Mouse (Mus musculus) retina, postnatal 1 day (tissue): Measurements from ENCODE around the gene Apol6.

Experiments used
- DNase-seq: peaks from one replicate; pipeline ENCODE4 v3.0.0-alpha.2; 2012

Apol6 gene

DNA sequence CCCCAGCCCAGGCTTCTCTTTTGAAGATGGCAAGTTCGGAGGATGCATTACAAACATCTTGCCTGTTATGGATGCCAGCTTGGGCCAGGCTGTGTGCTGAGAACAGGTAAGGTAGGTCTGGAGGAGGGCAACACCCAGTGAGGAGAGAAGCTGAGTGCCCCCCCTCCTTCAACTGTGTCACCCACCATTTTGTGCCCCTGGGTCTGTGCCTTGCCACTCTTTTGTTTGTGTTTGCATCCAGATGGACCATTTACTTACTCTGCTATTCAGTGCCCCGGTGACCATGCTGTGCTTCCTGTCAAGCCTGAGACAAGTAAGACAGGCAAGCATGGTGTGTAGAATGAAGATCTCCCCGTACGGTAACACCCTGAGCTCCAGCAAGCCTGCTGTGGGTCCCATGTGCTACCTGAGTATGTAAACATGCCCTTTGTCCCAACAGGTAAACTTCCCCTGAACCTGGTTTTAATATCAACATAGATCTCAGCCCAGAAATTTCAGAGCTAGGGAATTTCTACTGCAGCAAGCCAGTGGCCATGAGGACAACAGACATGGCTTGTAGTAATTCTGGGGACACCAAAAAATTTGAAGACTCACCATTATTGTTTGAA is 28.1 kb downstream of the Apol6 start:
- DNase-seq, result no peak

DNA sequence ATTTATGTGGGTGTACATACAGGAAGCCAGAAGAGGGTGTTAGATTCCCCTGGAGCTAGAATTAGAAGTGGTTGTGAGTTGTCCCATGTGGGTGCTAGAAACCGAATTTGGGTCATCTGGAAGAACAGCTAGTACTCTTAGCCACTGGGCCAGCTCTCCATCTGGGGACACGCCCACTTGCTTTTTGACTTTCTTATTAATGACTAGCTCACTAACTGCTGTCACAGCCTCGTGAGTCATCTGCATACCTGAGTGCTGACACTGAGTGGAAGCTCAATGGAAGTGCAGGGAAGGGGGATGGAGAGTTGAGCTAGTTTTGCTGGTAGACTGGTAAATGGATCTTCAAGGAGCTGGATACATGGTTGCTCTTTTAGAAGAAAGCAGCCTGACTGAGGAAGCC is 32.0 kb downstream of the Apol6 start:
- no peak for DNase-seq

DNA sequence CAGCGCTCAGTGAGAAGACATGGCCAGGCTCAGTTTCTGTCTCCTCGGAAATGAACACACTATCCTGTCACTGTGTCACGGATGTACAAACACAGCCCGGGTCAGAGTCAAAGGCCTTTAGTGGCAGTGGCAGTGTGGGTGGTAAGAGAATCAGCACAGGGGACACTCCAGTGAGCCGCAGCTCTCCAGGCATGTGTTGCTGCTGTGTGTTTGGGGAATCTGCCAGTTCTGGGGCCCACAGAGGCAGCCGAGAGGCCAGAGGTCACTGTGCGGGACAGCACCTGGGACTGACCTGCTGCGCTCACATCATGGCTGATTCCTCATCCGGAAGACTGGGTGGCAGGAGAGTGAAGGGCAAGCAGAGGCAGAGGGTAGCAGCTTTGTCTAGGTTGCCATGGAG is 33.4 kb downstream of the Apol6 start:
- DNase-seq, result no peak

DNA sequence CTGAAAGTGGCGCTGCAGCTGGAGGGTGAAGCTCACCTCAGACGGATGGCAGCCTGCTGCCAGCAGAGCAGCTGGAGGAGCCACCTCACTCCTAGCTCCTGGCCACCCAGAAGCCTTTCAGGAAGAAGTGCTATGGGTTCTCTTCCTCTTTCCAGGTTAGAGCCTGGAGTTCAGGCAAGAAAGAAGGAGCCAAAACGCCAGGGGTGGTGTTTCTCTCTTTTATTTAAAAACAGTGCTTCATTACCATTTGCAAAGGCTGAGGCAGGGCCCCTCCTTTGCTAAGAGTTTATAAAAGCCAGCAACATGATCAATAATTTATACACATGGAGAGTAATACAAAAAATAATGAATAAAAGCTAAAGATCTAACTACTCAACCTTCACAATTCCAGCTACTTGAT is 34.3 kb downstream of the Apol6 start:
- DNase-seq, result no peak

DNA sequence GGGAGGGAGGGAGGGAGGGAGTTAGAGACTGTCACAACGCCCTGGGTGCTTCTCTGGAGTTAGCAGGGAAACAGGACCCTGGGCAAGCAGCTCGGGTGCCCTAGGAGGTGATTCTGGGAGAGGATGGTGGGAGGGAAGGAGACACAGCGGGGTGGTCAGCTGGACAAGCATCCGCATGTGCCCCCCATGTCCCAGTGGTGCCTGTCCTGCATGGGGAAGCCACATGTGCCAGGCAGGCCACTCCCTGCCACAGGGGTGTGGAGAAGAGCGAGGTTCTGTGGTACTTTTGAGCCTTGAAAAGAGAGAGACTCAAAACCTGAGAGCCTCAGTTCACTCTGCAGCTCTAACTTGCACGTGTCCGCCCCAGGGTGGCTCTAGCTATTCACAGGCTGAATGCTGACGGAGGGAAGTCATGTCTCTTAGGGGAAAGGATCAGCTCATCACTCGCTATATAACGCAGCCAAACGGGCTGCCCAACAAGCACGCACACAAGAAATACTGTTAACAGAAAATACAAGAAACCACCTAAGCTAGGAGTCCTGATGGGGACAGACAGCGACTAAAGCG is 34.8 kb downstream of the Apol6 start:
- DNase-seq, result no peak

DNA sequence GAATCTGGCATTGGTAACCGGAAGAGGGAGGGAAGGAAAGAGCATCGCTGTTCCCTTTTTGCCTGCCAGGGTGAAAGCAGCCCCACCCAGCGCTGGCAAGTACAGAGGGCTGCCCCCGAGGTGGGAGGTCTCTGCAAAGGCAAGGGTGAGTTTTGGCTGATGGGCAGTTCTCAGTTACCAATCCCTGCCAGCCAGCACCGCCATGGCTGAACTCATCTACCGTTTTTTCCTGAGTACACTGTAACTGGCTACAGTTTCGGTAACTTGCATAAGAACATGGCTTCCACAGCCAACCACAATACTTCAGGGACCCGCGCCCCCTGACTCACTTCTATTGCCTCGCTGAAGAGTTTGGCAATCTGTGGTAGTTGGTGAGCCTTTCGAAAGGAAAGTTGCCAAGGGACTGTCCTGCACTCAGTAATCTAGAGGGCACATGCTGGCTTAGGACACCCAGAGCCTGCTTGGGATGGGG is 35.4 kb downstream of the Apol6 start:
- no peak for DNase-seq

DNA sequence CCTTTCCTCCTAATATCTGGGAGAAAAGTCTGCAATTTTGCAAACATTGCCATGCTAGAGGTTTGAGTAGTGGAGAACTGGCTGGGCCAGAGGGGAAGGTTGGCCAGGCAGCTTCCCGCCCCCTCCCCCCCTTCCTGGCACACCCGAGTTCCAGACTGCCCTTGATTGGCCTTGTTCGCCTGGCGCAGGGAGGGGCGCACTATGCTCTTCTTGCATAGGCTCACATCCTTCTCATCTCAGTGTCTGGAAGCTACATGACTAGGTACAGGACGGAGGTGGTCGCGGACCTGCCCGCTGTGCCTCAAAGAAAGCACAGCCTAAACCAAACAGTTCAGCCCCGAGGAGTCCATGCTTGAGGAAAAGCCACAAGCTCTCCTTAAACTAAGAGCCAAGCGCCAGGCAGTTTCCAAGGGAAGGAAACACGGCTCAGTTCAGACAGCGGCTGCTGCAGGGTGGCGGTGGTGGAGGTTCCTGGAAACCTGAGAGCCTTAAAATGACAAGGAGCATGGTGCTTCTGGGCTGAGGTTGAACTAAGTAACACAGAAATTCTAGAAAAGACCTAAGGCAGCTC is 36.2 kb downstream of the Apol6 start:
- no peak for DNase-seq

DNA sequence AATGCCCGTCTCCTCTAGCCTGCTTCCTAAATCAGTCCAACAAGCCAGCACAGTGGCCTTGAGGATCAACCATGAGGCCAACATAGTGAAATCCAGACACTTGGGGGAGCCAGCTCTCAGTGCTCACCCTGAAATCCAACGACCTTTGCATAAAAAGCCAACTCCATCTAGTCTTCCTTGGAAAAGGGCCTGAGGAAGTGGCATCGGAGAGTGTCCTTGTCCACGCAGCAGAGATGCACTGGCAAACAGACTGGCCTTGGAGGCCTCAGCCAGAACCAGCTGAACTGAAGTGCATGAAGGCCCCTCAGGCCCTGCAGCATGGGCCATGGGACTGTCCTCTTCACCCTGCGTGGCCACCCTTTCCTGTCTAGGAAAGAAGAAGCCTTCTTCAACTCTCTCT is 36.9 kb downstream of the Apol6 start:
- DNase-seq, result no peak

DNA sequence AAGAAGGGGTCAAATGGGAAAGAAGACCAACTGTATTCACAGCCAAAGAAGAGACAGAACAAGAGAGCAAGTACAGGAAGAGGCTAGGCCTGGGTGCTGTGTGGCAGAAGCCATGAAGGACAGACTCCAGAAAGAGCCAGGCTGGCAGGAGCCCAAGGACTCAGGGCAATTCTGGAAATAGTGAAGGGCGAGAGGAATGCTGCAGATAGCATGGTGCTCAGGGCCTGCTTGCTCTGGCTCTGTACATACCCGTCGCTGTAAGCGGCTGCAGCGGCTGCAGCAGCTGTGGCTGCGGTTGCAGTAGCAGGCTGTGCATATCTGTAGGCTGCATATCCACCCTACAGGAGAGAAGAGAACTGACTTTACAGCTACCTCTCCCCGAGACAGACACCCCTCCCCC is 41.3 kb downstream of the Apol6 start:
- no peak for DNase-seq

DNA sequence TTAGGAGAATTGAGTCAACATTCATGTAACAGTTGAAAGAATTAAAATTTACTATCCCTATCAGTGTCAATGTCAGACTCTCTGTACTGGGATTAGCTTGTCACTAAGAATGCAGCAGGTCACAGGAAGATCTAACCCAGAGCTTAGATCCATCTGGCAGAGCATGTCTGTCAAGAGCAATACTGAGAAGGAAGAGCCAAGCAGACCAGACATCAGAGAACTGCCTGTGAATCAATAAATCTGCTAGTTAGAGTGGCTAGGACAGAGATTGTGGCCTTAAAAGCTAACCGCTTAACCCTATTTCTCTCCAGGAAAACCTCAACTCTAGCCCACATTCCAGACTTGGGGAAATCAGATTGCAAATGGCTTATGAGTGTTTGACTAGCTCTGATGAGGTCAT is 42.0 kb downstream of the Apol6 start:
- no peak for DNase-seq

DNA sequence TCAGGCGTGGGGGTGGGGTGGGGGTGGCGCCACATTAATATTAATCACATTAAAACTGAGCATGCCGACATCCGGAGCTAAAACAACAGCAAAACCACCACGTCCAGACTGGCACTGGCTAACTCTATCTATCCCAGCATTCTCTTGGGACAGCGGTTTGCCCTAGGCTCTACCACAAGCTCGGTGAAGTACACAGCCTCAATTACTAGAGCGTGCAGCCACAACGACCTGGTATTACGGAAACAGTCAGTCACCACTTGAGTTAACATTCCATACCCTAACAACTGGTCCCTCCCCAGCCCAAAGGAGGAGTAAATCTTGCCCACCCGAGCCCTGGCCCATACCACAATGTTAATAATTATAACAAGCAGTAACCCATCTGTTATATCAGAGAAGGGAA is 44.7 kb downstream of the Apol6 start:
- DNase-seq, result peak; percentile 25

DNA sequence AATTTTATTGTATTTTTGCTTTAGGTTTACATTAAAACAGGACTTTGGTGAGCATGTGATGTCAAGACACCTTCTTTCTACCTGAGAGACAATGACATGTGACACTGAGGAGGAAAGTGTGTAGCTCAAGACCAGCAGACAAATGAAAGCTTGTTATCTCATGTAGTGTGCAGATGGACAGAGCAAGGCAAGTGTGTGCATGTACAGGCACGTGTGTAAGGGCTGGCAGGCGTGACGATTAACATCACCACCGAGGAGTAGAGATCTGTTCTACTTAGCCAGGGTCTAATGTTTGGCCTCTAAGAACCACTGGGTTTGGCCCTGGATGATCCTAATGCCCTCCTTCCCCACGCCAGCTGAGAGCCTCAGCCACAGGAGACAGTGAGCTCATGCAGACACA is 46.0 kb downstream of the Apol6 start:
- no peak for DNase-seq

DNA sequence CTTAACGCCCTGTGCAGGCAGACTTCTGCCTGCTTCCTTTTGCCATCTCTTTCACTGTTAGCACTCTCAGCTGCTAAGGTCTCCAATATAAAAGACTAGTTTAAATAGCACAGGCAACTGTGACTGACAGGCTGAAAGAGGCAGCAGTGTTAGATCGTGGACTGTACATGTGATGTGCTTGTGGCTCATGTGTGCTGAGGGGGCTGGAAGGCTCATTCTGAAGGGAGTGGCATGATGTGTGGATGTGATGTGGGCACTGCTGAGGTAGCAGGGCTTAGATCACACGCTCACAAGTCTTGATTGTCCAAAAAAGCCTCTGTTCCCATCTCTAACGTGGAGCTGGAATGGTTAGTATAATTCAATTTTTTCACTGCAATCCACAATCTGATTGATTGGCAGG is 46.9 kb downstream of the Apol6 start:
- DNase-seq, result no peak

DNA sequence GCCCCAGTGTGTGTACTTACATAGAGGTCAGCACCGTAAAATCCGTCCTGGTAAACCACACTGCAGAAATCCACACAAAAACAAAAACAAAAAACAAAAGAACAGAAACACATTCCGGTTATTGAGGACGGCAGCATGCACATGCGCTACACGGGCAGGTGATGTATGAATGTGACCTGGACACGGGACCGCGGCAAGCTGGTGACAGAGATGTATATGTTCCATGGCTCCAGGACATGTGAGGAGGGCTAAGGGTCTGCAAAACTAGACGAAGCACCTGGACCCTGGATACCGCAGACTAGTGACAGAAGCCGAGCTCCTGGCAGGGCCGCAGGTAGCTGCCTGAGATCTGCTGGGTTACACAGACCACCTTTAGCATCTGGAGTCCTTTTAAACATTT is 49.9 kb downstream of the Apol6 start:
- no peak for DNase-seq

DNA sequence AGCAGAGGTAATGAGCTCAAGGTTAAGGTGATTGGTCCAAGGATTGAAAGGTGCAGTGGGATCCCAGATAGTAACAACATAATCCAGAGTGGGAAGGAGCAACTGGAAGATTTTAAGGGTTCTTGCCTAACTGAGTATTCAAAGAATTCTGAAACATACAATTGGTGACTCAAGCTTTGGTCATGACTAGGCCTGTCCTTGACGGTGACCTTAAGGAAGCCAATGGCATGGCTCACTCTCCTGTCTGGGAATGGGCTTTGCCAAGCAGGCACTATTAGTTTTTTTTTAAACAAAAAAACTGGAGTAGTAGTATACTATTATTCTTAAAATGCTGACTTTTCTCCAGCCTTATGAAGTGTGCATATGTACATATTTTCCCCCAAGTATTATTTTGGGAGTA is 50.7 kb downstream of the Apol6 start:
- DNase-seq, result no peak

DNA sequence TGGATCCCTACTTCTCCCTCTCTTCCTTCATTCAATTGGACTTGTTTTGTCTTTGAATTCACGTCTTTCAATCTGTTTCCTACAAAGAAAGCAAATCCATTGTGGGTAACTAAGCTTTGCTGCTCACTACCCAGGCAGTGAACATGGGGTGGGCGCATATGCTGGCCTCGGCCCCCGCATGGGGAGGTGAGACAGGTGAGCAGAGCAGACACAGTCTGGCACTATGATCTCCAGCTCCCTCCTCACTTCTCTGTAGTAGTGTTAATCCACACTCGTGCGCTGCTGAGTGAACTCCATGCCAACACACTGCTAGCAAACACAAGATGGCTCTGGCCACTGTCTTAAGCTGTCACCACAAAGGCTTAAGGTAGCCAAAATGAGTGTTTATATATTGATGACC is 52.8 kb downstream of the Apol6 start:
- no peak for DNase-seq

DNA sequence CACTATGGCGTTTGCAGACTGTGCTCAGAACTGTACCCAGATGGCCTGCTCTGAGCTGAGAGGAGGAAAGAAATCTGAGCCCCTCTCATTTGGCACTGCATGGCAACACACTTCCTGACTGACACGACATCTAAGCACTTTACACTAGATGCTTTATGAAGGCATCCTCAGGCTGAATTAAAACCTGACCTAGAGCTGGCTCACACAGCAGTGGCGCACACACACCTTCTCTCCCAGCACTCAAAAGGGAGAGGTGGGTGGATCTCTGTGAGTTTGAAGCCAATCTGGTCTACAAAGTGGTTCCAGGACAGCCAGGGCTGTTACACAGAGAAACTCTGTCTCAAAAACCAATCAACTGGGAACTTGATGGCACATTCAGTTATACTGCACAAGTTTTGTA is 55.2 kb downstream of the Apol6 start:
- no peak for DNase-seq

DNA sequence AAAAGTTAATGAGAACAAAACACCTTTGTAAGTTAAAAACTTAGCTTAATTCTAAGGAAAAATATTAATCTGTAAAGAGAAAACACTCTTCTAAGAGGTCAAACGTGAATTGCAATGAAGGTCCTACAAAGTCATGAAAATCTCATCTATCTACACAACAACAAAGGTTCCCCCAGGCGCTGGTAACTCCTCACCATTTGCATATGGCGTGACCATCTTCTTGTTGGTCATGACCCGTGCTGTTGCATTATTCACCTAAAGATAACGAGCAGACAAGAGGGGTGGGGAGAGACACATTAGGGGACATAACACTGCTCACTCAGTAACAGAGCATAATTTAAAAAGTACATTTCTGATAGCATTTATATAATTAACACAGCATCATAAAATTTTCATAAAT is 58.2 kb downstream of the Apol6 start:
- no peak for DNase-seq

DNA sequence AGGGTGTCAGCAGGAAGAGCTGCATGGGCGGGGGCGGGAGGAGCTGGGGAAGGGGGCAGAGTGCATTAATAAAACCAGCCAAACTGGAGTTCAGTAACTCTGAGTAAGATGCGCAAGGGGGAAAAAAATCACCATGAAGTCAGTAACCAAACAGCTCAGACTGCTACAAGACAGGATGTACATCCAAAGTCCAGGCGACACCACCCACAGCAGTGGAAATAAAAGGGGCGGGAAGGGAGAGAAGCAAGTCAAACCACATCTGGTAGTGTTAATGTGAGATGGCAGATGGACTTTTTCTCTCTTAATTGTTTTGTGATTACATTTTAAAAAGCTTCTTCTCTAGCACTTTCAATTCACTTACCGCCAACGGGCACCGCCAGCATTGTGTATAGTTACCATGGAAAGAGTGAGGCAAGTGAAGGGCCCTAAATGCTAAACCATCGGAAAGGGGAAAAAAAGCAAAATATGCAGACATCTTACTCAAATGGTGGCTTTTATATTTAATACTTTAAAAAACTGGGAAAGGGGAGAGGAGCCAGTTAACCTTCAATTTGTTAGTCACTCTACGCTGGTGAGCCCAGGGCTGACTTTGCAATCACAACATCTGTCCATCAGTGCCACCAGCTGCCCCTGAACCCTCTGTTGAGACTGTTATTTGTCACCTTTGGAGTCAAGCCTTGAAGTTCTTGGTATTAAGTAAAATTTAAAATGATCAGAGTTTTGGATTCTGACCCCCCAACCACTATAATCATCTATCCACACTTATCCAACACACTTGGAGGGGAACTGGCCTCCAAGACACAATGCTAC is 60.0 kb downstream of the Apol6 start:
- no peak for DNase-seq

DNA sequence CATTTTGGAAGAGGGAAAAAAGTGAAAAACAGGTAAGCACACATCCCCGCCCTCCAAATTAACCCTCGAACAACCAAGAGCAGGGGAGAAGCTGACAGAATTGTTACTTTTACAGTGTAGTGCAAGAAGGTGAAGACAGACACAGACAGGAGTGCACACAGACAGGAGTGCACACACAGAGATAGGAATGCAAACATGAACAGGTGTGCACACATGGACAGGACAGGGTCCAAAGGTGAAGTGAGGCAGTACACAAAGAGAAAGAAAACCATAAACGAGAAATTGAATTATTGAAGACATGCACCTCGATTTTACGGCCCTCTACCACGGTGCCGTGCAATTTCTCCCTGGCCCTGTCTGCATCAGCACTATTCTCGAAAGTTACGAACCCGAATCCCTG is 60.7 kb downstream of the Apol6 start:
- no peak for DNase-seq
